11 mouse cellular contexts compared by ENCODE assay signal in genomic region chr16:55321542-55322514, GRCm38 (mm10). TPM values are rescaled to one million over a fixed set of nuclear protein-coding genes. Genes with fewer than 3 reads are reported as not detected.
DNase-seq lines count a peak whose midpoint lies in the region; ATAC-seq and TF ChIP-seq lines count a peak whose summit lies in the region.
"Had no signal": no experiment of that assay in that cellular context is flagged by ENCODE, and none has a peak within 500 bp of the region (broad histone marks: within the 10 kb centered on the region; RNA-seq: fewer than 3 reads in every experiment).

No protein-coding gene starts in this region.

- no peaks in the 10 kb centered on the region for H3K36me3 ChIP-seq in hindbrain, embryonic 11.5 days (ENCODE audit: control insufficient read depth, insufficient read depth, low read length)
- H3K36me3 ChIP-seq in neural tube, embryonic 15.5 days, result no peaks in the 10 kb centered on the region
- no peaks in the 10 kb centered on the region for H3K36me3 ChIP-seq in kidney, adult 2 months (ENCODE audit: control insufficient read depth, insufficient read depth, low read length)
- H3K36me3 ChIP-seq: embryonic facial prominence, embryonic 13.5 days had no signal

- DNase-seq in kidney, postnatal 10 days, result peak; percentile 45
- no peak for DNase-seq in kidney, postnatal 25 days
- peak; percentile 68 for DNase-seq in hindbrain, embryonic 11.5 days (ENCODE audit: low spot score)
- peak; percentile 80 to 94 for DNase-seq in left cerebral cortex, postnatal 25 days (ENCODE audit: low spot score in 2 of 2)
- DNase-seq in liver, result no peak
- DNase-seq in kidney, adult 2 months, result no peak
- no peak for DNase-seq in cerebellum, adult 11 months

- 46% methylated on average over 7 of the region's 8 CpGs for WGBS in hindbrain, embryonic 11.5 days
- WGBS in neural tube, embryonic 15.5 days, result 35% methylated on average over 8 of the region's 8 CpGs
- WGBS in kidney, adult 2 months, result 60% methylated on average over 8 of the region's 8 CpGs

- no peak for TF ChIP-seq CTCF in kidney, adult 2 months (conservative IDR thresholded peaks at IDR 0.05; ENCODE audit: insufficient read depth, insufficient read length, low read depth, low read length)

- H3K4me2 ChIP-seq in hindbrain, embryonic 11.5 days (replicated peaks; ENCODE audit: low read depth, low read length), result no peak overlapping the region
- no peak overlapping the region for H3K4me2 ChIP-seq in neural tube, embryonic 15.5 days
- H3K4me2 ChIP-seq: embryonic facial prominence, embryonic 13.5 days had no signal

- no peaks in the 10 kb centered on the region for H3K9me3 ChIP-seq in hindbrain, embryonic 11.5 days (ENCODE audit: control insufficient read depth, low read length)
- H3K9me3 ChIP-seq in neural tube, embryonic 15.5 days (replicated peaks), result no peaks in the 10 kb centered on the region
- H3K9me3 ChIP-seq: embryonic facial prominence, embryonic 13.5 days had no signal

- intact Hi-C loops in left cerebral cortex, postnatal 25 days (cut with DNase I), result loop anchor here (1.0 kb wide), 1 partner anchor 113 kb away; no protein-coding TSS in a partner anchor

- ATAC-seq in hindbrain, embryonic 11.5 days (ENCODE audit: low FRiP score), result peak; percentile 99
- peak; percentile 81 for ATAC-seq in neural tube, embryonic 15.5 days (ENCODE audit: low FRiP score)

- H3K4me3 ChIP-seq in hindbrain, embryonic 11.5 days (ENCODE audit: low read depth, low read length), result no peak overlapping the region
- no peak overlapping the region for H3K4me3 ChIP-seq in neural tube, embryonic 15.5 days (replicated peaks)
- H3K4me3 ChIP-seq in kidney, adult 2 months (ENCODE audit: insufficient read depth, low read depth, low read length), result no peak overlapping the region
- H3K4me3 ChIP-seq: embryonic facial prominence, embryonic 13.5 days had no signal

- H3K27ac ChIP-seq in hindbrain, embryonic 11.5 days (ENCODE audit: low read depth, low read length), result peak overlapping the region; percentile 43; the same call in 1 of the 2 replicates
- no peak overlapping the region for H3K27ac ChIP-seq in neural tube, embryonic 15.5 days (replicated peaks)
- H3K27ac ChIP-seq in kidney, adult 2 months (ENCODE audit: insufficient read depth, low read depth, low read length), result no peak overlapping the region
- H3K27ac ChIP-seq: embryonic facial prominence, embryonic 13.5 days had no signal

- H3K9ac ChIP-seq in hindbrain, embryonic 11.5 days (ENCODE audit: low read depth, low read length), result no peak overlapping the region
- H3K9ac ChIP-seq in neural tube, embryonic 15.5 days (replicated peaks), result no peak overlapping the region
- H3K9ac ChIP-seq: embryonic facial prominence, embryonic 13.5 days had no signal

- no peak for TF ChIP-seq POLR2A in kidney, adult 2 months (IDR thresholded peaks at IDR 0.05; ENCODE audit: low read depth, low read length)

- H3K27me3 ChIP-seq in hindbrain, embryonic 11.5 days (ENCODE audit: control insufficient read depth, insufficient read depth, low read length), result no peaks in the 10 kb centered on the region
- no peaks in the 10 kb centered on the region for H3K27me3 ChIP-seq in neural tube, embryonic 15.5 days (replicated peaks)
- no peaks in the 10 kb centered on the region for H3K27me3 ChIP-seq in kidney, adult 2 months (replicated peaks; ENCODE audit: control insufficient read depth, insufficient read depth, low read length)
- H3K27me3 ChIP-seq: CH12.LX; embryonic facial prominence, embryonic 13.5 days had no signal

- H3K4me1 ChIP-seq in hindbrain, embryonic 11.5 days (replicated peaks; ENCODE audit: control insufficient read depth, insufficient read depth, low read length), result no peaks in the 10 kb centered on the region
- H3K4me1 ChIP-seq in neural tube, embryonic 15.5 days, result no peaks in the 10 kb centered on the region
- no peaks in the 10 kb centered on the region for H3K4me1 ChIP-seq in kidney, adult 2 months (ENCODE audit: control insufficient read depth, insufficient read depth, low read length)
- H3K4me1 ChIP-seq: embryonic facial prominence, embryonic 13.5 days had no signal

RNA-seq across cellular contexts. Expression of gene Zpld1, which starts 24.0 kb away (rescaled TPM):
- polyA plus RNA-seq in hindbrain, embryonic 11.5 days (2014; fragmentation: Nextera tagmentation; extraction: Ambion mirVana), result 2.0 and 2.1 TPM in 2 replicates
- under 1 TPM in 1 of 2 experiments, not detected in 1; 0.25 TPM for total RNA-seq in left cerebral cortex, postnatal 25 days (2021)
- 0.72 and 0.97 TPM in 2 replicates for polyA plus RNA-seq in neural tube, embryonic 15.5 days (2015; fragmentation: Nextera tagmentation; extraction: Ambion mirVana)
- 0.81 and 0.87 TPM in 2 replicates for polyA plus RNA-seq in kidney, adult 2 months (2012; rRNA removed)
- total RNA-seq: CH12.LX had no signal
- polyA plus RNA-seq: liver, embryonic 16.5 days had no signal

Comparison
In these comparisons a context has a peak if more than half of its experiments do, and no peak if none do; other contexts are left out.
1. DNase-seq: peak in kidney, postnatal 10 days (single experiment), hindbrain, embryonic 11.5 days (single experiment) and left cerebral cortex, postnatal 25 days (2 of 2); none in kidney, postnatal 25 days (0 of 2), liver (single experiment), kidney, adult 2 months (single experiment) and cerebellum, adult 11 months (single experiment).